Mouse (Mus musculus) spleen, adult 12 weeks (tissue): ENCODE results near the gene E130309D02Rik.

Experiments
- DNase-seq: peaks from one replicate; pipeline ENCODE4 v3.0.0; 2022; ENCODE audit warnings: low spot score

Gene E130309D02Rik

DNA sequence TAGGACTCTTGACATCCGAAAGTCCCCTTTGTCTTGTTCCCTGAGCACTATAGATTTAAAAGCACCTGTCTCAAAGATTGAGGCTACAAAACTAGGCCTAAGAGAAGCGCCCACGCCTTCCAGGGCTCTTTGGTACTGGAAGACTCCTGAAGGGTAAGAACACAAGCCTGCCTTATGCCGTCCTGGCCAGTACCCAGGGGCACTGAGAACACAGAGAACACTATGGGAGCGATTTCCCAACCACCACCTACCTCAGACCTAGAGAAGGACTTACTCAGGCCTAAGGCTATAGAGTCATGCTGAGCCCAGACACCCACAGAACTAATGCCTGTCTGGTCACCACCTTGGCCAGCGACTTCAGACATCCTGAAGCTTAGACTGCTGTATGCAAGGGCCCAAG is 48.4 kb downstream of the E130309D02Rik start:
- DNase-seq, result no peak

DNA sequence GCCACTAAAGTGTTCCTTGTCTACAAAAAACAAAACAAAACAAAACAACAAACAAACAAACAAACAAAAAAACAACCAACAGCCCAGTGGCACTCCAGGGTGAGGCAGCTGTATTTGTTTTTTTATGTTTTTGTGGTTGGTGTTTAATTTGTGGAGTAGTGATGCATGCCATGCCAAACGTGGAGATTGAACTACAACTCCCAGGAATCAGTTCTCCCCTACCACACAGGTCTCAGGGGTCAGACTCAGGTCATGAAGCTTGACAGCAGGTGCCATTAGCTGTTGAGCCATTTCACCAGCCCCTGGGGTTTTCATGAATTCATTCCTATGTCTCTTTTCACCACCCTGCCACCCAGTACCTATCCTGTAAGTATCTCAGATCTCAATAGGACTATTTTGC is 49.8 kb downstream of the E130309D02Rik start:
- DNase-seq, result no peak

DNA sequence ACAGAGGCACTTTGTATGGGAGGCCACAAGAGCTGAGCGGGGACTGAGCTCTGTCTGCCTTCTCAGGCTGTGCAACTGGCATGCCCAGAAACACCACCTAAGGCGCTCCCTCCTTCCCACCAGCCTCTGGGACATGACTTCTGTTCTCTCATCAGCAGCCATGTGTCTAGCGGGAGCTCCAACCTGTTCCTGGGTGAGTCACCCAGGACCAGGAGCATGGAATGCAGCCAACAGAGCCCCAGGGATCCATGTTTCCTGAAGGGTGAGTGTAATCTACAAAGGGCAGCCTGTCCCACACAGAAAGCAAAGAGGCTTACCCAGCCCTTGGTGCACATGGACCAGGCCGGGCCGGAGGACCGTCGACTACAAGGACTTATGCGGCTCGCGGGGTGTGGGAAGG is 50.5 kb downstream of the E130309D02Rik start:
- DNase-seq, result no peak

DNA sequence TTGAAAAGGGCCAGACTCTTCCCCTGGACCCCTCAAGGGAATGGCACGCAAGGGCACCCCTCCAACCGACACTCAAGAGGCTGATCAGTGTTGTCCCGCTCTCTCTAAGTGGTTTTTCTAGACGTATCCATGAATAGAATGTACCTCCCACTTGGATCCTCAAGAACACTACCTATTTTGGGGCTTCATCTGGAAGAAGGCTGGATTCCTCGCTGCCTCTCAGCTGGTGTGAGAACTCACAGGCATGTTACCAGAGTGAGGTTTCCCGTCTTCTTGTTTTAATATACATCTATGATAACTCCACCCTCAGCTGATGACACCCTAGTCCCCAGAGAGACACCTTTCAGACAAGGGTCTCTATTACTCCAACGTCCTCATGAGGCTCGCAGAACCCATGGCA is 53.5 kb downstream of the E130309D02Rik start:
- DNase-seq, result no peak

DNA sequence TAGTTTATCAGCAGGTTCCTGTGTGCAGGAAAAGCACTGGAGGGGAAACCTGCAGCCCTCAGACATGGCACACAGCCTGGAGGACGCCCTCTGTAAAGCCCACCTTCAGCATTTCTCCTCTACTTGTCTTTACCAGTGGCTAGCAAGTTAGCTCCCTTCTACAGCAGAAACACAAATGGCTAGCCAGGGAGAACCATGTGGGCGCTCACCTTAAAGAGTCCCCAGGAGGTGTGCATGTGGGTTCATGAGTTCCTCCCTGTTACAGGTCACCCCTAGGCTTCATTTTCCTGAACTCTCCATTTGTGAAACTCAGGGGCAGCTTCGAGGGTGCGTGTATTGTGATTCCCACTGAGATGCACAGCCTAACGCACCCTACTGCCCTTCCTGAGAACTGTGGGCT is 59.4 kb downstream of the E130309D02Rik start:
- no peak for DNase-seq

DNA sequence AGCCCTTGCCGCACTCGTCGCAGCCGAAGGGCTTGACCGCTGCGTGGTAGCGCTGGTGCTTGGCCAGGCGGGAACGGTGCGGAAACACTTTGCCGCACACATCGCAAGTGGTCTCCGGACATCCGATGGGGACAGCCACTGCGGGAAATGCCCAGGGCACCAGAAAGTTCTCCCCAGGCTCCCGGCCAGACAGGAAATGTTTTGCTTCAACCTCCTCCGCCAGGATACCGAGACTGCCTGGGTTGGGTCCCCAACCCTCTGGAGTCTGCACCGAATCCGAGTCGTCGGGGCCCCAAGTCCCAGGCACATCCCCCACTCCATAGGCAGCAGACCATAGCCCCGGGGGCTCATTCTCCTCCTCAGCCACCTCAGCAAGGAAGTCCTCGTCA is 60.0 kb downstream of the E130309D02Rik start:
- DNase-seq, result no peak

DNA sequence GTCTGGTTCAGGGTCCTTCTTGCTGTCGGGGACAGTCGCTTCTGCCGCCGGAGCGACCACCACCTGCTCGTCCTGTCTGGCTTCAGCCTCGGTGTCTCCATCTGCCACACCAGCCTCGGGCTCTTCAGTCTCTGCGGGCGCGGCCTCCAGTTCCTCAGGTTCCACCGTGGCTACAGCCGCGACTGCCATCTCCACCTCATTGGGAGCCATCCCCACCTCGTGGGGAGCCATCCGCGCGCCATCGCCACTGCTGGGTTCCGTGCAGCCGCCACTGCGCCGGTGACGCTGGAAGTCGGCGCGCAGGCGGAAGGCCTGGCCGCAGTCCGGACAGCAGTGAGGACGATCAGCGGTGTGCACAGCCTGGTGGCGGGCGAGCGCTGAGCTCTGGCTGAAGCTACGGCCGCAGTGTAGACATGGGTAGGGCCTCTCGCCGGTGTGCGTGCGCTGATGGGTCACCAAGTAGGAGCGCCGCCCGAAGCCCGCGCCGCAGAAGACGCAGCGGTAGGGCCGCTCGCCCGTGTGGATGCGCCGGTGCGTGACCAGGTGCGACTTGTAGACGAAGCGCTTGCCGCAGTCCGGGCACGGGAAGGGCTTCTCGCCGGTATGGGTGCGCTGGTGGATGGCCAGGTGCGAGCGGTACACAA is 60.6 kb downstream of the E130309D02Rik start:
- no peak for DNase-seq

DNA sequence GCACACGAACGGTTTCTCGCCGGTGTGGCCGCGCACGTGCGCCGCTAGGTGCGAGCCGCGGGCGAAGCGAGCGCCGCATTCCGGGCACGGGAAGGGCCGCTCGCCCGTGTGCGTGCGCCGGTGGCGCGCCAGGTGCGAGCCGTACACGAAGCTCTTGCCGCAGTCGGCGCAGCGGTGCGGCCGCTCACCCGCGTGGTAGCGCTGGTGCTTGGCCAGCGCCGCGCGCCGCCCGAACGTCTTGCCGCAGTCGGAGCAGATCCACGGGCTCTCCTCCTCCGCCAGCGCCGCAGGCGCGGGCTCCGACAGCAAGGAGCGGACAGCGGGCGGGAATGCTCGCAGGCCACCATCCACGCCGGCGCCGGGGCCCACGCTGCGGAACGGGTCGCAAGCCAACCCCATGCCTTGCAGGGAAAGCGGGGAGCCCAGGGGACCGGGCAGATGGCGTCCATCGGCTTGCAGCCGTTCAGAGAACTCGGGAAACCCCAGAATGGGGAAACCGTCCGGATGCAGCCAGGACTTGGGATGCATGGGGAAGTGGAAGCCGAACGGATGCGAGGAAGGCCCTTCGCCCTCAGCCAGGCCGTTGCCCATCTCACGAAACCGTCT is 61.2 kb downstream of the E130309D02Rik start:
- DNase-seq, result no peak

DNA sequence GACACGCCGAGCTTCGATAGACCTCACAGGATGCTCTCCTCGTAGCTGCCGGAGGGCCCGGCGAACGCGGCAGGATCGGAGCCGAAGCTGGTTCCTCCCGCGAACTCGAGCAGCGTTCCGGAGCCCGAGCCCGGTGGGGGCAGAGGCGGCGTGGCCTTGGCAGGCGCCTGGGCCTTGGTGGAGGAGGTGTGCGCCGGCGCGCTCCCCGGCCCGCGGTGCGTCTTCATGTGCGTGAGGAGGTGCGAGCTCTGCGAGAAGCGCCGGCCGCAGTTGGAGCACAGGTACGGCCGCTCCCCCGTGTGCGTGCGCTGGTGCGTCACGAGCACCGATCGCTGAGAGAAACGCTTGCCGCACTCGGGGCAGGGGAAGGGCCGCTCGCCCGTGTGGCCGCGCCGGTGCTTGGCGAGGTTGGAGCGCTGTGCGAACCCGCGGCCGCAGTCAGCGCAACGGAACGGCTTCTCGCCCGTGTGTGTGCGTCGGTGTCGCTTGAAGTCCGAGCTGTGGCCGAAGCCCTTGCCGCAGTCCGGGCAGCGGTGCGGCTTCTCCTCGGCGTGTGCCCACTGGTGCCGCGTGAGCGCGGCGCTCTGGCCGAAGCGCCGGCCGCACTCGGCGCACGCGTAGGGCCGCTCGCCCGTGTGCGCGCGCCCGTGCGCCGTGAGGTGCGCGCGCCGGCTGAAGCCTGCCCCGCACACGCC is 61.8 kb downstream of the E130309D02Rik start:
- DNase-seq, result no peak

DNA sequence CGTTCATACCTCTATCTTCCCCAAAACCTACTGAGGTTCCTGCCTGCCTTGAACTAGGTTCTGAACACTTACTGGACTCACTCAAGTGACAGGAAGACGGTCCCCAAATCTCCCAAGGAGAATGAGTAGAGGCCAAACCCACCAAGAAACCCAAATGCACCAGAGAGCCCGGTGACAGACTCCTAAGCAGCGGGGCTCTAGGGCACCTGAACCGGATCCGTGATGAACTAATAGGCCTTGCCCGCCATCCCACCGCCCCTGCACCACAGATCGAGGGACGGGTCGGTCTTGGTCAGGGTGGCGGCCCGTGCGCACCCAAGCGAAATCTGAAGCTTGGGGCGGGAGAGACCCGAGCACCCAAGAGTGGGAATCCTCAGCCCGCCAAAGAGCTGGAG is 62.4 kb downstream of the E130309D02Rik start:
- no peak for DNase-seq

DNA sequence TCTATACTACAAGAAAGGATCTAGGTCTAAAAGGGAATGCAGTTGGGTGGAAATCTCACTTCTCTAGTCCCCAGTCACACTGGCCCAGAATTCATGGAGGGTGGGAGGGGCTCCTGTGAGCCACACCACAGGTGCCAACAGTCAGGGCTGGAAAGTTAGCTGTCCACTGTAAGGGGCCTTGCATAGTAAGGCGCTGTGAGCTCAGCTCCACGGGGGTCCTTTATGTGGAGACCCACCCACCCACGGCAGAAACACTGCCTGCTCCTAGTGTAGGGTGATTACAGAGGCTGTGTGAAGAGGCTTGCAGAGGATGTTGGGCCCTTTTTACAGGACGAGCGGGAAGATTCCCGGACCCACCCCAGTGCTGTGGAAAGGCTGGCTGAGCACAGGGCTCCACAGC is 63.1 kb downstream of the E130309D02Rik start:
- DNase-seq, result no peak
